Mouse (Mus musculus) right cerebral cortex, postnatal 25 days (tissue): ENCODE measurements around the gene Grin2d.

Experiments used
- DNase-seq: peaks from one replicate; pipeline ENCODE4 v3.0.0; 2022

Grin2d gene

GRCm38 (mm10) chr7:45897258-45897757, 19.1 kb upstream of the Grin2d start:
- DNase-seq = peak; percentile 59

DNA sequence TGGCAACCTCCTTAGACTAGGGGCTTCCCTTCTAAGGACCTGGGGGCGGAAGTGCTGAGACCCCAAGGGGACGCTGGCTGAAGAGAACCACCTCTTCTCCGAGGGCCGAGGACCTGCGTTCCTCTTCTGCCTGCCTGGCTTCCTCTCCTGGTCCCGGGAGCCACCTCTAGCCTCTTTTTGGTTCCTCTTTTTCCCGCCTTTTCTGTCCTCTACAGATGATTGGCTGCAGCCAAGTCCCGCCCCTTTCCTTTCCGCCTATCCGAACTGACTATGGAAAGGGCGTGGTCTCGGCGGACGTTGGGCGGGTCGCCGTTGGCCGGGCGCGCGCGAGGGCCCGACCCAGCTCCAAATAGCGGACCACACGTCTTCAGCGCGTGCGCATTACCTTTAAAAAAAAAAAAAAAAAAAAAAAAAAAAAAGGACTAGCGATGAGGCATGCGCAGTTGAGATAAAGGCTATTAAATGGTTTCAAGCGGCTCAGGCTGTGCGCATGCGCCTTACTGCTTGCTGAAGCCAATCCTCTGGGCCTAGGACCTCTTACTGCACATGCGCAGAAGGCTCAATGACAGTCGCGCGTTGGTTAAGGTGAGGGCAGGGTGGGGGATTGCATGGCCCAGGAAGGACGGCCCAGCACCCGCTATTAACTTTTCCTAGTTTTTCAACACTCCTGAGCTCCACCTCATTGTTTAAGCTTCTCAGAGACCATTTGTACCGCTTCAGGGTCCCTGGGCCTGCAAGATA, 18.5 kb upstream of the Grin2d start, which contains the start of the genes Syngr4 and Tmem143:
TSS of gene Syngr4 (minus strand) at position 198 of the 741 bp plus-strand sequence.
TSS of gene Tmem143 (plus strand) at position 425 of the 741 bp plus-strand sequence.
- DNase-seq = peak; percentile 96

- no peak for DNase-seq
These were observed 17.8 kb upstream of the Grin2d start for GRCm38 (mm10) chr7:45895931-45896516.

DNA sequence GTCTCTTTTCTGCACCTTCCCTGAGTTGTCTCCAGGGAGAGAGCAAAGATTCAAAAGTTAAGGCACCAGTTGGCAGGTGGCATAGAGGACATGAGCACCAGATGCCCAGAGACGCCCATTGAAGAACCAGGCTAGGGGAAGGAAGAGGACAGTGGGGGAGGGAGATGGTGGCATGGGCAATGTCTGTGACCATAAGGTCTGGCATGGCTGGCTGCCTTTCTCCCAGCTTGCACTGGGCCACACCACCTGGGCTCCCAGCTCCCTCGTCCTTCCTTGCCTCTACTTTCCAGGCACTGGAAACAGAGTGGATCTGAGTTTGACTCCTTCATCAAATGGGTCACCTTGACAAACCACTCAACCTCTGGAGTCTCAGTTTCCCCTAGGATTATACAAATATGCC, 14.5 kb upstream of the Grin2d start:
- DNase-seq = no peak

DNA sequence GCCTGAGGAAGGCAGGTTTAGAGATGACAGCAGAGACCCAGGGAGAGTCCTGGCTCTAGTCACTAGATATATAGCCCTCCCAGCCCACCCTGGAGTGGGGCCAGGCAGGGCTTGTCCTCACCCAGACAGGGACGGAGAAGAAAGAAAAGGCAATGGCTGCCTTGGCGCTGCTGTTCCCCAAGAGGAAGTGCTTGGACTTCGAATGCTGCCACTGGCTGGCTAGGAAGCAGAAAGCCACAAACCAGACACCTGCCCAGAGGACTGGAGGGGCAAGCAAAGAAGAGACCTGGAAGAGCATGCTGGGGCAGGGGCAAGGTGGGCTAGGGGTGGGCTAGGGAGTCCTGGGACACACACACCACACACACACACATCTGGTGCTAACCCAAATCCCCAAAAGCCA, 9.1 kb upstream of the Grin2d start:
- DNase-seq = no peak

GRCm38 (mm10) chr7:45881011-45881410, 2.8 kb upstream of the Grin2d start:
- DNase-seq = no peak

DNA sequence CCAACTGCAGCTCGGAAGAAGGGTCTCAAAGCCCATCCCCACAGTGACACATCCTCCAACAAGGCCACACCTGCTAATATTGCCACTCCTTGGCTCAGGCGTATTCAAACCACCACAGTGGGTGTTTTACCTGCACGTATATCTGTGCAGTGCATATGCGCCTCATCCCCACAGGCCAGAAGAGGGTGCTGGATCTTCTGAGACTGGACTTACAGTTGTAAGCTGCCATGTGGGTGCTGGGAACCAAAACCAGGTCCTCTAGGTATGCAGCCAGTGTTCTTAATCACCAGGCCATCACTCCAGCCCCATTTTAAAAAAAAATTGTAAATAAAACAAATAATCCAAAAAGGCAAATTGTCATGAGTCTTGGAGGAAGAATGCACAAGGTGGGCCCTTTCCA, 2.4 kb upstream of the Grin2d start:
- DNase-seq = no peak

DNA sequence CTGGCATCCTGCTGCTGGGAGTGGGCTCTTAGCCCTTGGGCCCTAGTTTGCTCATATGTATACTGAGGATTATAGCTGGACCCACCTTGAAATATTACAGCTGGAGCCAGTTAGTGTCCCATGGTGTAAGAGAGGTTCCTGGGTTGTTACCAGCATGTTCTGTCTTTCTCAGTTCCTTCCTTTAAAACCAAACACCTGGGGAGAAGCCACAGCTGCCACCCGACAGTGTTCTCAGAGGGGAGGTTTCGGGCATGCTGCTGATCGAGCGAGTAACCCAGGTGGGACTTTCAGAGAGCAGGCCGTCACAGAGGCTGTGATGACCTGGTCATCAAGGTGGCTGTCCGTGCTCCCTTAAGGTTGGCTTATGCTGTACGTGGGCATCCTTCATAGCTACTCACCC, 1.3 kb downstream of the Grin2d start:
- no peak for DNase-seq

DNA sequence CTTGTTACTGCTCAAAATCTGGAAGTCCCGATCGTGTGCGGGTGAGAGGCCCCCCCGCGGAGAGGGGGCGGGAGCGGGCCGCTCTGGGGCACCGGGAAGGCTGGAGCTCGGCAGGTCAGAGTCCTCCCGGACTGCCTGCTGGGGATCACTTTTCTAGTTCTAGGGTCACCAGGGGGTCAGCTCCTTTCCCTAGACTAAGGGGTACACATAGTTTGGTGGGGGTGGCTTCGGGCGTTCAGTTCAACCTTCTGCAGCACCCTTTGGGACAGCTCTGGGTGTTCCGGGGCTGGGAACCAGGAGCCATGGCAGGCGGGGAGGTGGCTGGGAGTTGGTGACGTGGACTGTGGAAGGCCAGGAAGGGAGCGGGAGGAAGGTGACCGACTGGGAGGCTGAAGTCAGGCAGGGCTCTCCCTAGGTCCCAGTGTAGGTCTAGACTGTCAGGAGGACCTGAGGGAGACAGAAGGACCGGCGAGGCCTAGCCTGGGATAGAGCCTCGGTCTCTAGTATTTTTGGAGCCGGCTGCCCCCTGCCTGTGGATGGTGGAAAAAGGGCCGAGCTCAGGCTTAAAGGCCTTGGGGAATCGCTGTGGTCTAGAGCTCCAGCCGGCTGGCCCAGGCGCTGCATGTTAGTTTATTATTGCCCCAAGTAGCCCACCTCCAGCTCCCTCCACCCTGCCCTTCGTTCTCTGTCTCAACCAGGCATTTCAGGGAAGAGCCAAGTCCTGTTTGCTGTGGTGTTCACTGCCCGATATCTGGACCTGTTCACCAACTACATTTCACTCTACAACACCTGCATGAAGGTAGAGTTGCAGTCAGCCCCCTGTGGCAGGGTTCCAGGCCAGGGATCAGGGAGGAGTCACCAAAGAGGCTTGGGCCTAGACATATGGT, 4.9 kb downstream of the Grin2d start:
- peak; percentile 64 for DNase-seq

DNA sequence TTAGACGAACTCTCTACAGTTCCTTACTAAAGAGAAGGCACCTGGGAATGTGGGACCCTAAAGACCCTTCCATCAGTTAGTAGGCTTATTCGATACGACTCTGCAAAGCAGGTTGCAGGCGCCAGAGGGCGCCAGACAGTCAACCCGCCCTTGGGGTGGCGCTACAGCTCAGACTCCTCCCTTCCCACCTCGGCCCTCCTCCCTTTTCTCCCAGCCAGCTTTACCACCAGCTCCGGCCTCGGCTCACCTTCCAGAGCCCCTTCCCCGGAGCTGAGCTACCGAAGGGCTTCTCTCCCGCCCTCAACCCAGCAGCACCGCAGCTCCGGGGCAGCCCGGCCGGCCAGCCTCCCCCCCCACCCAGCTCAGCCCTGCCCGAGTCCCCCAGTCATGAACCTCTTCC, 5.6 kb downstream of the Grin2d start, which contains the start of gene Kdelr1:
TSS of gene Kdelr1 (plus strand) at position 149 of the 400 bp plus-strand sequence.
- DNase-seq = peak; percentile 88

- peak; percentile 19 for DNase-seq
These were observed 7.7 kb downstream of the Grin2d start for GRCm38 (mm10) chr7:45870282-45871058.

DNA sequence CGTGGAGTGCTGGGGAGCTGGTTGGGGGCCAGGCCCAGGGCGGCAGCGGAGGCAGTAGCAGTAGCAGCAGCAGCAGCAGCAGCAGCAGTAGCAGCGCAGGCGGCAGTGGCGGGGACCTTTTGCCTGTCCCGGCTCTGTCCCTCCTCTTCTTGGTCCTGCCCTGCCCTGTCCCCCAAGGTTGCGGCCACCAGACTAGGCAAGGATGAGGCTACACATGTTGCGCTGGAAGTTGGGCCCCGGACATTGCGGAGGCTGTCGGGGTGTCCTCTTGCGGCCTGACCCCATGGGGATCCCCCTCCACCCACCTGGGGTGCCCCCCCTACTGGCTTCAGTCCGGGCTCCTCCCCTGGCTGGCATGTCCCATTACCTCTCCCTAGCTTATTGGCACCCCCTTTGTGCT, 8.4 kb downstream of the Grin2d start:
- no peak for DNase-seq

- no peak for DNase-seq
These were observed 9.0 kb downstream of the Grin2d start for GRCm38 (mm10) chr7:45869107-45869670.

DNA sequence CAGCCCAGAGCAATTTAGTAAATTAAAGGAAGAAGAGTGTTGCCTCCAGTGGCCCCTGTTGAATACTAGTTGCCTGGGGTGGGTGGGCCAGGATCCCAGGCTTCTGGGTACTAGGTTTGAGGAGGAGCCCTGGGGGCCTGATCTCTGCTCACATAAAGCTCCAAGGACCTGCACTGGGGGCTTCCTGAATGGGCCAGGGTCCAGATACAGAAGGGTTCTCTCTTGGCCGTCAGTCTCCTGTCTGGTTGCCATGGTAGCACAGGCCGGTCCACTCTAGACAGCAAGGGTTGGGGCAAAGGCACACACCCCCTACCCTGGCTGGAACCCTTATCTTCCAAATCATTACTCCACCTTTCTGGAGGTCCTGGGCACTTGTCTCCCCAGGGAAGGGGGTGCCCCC, 10.3 kb downstream of the Grin2d start:
- no peak for DNase-seq

- peak; percentile 85 for DNase-seq
These were observed 12.0 kb downstream of the Grin2d start for GRCm38 (mm10) chr7:45865925-45866910.

DNA sequence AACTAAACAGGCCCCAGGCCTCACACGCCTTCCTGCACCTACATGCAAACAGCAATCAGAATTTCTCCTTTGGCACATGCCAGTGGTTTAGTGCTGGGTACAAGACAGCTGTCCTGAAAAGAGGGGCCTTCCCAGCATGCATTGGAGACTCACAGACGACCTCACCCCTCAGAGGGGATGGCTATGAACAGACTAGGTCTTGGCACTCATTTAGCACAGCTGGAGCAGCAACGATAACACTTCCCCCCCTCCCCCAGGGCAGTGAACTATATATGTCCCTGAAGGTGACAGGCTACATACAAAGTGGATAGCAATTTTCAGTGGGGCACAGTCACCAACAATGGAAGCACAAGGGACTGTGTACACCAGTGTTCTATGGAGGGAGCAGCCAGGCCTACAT, 13.7 kb downstream of the Grin2d start:
- DNase-seq = no peak

DNA sequence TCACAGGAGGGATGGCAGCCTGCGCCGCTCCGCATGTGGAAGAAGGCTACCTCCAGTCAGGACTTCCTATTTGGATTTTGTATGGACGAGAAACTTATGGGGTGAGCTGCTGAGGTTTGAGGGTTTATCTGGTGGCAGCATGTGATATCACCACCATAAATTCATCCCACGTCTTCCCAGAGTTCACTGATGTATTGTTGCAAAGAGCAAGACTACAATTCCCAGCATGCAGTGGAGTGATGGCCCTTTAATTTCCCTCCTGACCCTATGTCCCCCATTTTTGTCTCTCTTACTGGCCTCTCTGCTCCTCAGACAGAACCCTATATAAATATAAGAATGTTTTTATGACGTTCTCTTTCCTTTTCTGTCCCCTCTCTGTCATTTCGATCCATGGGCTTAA, 15.4 kb downstream of the Grin2d start:
- DNase-seq = no peak

DNA sequence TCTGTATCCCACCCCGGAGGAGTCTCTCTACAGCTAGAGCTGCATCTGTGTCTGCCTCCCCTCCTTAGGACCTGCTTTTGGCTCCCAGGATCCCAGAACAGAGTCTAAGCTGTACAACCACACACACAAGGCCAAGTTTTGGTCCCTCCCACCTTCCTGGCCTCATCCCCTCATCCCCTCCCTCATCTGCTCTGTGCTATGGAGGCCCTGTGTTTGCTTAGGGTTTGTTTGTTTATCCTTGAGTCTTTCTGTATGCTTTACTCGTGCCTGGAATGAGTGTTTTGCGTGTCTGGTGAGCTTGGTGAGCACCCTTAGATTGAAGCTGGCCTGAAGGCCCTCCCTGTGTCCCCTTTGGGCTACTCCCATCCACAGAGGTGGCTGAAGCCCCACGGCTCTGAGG, 19.2 kb downstream of the Grin2d start:
- no peak for DNase-seq

GRCm38 (mm10) chr7:45856950-45857901, 21.0 kb downstream of the Grin2d start:
- no peak for DNase-seq

GRCm38 (mm10) chr7:45853089-45853488, 25.1 kb downstream of the Grin2d start:
- DNase-seq = no peak
